Mouse (Mus musculus) left cerebral cortex, adult 11 months (tissue): ENCODE data around the gene Cfap298.

Experiments
- DNase-seq: peaks from one replicate; pipeline ENCODE4 v3.0.0; 2022; ENCODE audit warnings: low spot score

Gene Cfap298

GRCm38 (mm10) chr16:90934687-90935328 lies at the start of gene Cfap298:
Gene Cfap298 (minus strand): TSS chr16:90935114.
- DNase-seq = peak; percentile 85

DNA sequence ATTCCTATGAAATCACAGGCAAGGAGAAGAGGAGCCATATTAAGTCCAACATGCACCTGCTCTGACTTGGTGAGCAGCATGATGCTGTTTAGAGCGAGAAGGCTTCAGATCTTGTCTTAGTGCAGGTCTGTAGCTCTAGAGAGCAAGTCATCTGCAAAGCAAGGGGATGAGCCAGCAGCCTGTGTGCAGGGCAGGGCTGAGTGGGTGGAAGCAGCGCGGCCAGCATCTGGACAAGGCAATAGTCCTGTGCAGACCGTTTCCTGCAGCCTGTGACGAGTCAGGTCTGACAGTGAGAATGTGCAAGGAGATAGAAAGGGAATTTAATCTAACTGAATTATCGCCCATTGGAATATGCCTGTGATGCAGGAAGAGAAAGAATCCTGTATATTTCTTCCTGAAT lies 36.1 kb upstream of the Cfap298 start:
- DNase-seq = no peak

GRCm38 (mm10) chr16:90966241-90966640 lies 31.3 kb upstream of the Cfap298 start:
- DNase-seq = no peak

- DNase-seq = no peak
Observed at GRCm38 (mm10) chr16:90964302-90964701, 29.4 kb upstream of the Cfap298 start.

DNA sequence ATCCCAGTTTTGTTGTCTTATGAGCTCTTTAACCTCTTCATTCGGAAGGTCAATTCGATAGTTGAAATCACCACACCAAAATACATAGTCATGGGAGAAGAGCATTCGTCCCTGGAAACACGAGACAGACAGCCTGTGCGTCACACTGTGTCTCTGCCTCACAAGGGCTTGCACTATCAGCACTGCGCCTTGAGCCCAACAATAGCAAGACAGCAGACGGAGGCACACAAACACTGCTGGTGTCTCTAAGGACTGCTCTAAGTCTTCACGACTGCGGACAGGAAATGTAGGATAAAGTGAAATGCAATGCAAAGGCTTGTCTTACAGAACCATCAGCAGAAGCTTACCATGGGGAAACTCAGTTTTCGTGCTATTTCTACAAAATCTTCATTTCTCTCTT lies 29.0 kb upstream of the Cfap298 start:
- DNase-seq = no peak

DNA sequence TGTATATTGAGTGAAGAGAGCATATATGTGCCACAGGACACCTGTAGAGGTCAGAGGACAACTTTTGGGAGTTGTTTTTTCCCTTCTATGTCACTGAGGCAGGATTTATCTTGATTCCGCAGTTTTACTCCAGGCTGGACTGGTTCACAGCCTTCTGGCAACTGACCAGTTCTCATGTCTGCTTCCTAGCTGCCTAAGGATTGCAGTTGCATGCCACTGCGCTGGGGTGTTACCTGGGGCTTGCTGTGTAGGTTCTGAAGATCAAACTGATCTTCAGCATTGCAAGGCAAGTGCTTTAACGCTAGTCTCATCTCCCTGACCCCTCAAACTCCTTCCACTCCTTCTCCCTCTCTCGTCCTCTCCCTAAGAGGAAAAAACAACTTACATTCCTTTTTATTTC lies 28.3 kb upstream of the Cfap298 start:
- no peak for DNase-seq

- peak; percentile 30 for DNase-seq
Observed at GRCm38 (mm10) chr16:90958301-90959085, 23.6 kb upstream of the Cfap298 start.

GRCm38 (mm10) chr16:90955494-90955893 lies 20.6 kb upstream of the Cfap298 start:
- no peak for DNase-seq

- DNase-seq = no peak
Observed at GRCm38 (mm10) chr16:90953770-90954169, 18.9 kb upstream of the Cfap298 start.

DNA sequence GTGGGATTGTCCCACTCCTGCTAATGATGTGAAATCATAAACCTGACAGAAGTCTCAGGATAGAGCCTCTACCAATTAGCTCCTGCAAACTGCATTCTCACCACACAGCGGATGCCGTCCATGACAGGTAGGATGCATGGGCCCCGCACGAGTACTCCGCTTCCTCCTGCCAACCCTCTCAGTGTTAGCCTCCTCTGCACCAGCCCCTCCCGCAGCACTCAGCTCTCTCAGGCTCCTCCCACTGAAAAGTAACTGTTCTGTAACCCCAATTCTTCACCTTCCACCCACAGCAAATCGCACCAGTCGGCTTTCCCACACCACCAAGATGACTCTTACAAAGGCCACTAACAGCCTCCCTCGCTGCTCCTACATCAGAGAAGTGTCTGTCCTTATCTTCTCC lies 18.2 kb upstream of the Cfap298 start:
- no peak for DNase-seq

DNA sequence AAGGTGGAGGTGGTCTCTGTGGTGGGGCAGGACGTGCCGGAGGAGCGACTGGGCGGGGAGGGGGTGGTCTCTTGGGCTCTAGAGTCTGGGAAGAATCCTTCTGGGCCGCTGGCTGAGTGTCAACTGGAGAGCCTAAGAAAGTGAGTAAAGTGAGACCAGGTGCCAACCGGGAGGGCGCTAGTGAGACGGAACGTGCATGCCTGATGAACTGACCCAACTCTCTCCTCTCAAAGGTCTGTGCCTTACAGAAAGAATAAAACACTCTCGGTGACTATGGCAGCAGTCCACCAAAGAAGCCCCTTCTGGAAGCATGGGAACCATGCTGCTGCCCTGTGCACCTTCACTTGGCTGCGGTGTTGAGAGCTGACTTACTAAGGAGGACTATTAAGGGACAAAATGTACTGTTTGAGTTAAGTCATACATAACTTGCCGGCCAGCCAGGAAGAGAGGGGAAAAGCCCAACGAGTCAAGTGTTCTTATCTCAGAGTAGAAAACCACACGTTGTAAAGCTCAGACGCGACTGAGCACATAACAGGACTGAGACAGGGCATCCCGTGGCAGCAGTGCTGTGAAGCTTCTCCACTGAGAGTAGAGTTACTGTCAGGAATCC lies 15.5 kb upstream of the Cfap298 start:
- DNase-seq = no peak

DNA sequence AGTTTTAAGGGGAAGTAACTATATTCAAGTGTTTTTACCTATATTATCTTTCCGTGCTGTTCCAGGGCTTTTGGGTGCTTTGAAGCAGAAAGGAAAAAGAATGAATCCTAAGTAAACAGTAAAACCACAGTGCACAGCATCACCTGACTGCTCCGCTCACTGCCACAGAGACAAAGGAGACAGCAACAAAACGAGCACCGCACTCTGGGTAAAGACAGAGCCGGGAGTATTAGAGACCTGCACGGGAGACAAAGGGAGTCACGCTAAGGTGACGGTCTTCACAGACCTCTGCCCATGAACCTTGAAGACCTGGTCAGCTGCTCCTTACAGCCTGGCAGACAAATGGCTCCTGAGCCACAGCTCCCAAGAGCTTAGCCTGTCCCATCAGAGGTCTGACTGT lies 12.1 kb upstream of the Cfap298 start:
- DNase-seq = no peak

DNA sequence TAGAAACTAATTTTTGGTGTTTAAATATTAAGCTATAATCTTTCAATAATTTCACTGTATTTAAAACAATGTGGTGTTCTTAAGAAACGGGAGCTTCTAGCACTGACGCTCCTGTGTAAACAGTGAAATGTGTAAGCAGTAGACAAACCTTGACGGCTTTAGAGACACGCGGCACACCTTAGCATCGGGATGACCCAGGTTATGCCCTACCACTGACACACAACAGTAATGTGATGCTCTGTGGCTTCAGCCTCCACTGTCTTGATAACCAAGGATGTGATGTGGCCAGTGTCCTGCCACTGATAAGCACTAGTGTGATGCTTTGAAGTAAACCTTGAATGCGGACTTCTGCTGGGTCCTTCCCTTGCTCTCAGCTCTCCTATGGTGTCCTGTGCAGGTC lies 6.3 kb upstream of the Cfap298 start:
- DNase-seq = no peak

DNA sequence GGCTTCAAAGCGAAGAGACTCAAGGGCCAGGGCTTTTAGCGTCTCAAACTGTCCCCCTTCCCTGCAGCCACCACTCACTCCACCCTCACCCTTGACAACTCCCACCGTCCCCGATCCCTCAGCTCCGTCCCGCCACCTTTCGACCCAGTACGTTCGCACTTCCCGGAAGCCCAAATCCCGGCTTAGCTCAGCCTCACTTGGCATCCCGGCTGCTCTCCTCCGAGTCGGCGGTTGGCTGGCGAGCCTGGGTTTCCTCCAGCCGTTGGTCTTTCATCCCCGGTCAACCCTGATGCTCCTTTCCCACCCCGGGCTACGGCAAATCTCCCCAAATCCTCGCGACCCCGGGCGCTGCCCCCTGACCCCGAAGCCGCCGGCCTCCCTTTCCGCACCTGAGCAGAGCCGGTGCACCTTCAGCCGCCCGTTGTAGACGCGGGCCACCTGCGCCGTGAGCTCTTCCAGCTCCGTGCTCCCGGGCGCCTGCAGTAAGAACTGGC lies 674 bp downstream of the Cfap298 start:
- DNase-seq = no peak

- DNase-seq = no peak
Observed at GRCm38 (mm10) chr16:90933534-90934176, 1.3 kb downstream of the Cfap298 start.

DNA sequence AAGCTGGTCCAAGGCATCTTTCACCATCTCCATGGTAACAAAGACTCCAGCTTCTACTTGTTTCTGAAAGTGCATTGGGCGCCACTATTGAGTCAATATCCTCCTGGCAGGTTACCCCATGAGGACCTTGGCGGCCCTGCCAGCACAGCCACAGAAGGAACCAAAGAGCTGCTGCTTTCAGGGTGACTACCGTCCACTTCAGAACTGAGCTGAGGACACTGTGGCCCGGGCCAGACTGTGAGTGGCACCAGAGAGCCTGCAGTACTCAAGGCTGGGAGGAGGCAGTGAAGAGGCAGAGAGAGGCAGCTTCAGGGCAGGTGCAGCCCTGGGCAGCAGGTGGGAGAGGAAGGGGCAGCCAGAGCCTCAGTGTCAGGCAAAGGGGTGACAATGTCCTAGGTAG lies 7.5 kb downstream of the Cfap298 start:
- DNase-seq = no peak

- DNase-seq = peak; percentile 53
Observed at GRCm38 (mm10) chr16:90925461-90925860, 9.5 kb downstream of the Cfap298 start.

DNA sequence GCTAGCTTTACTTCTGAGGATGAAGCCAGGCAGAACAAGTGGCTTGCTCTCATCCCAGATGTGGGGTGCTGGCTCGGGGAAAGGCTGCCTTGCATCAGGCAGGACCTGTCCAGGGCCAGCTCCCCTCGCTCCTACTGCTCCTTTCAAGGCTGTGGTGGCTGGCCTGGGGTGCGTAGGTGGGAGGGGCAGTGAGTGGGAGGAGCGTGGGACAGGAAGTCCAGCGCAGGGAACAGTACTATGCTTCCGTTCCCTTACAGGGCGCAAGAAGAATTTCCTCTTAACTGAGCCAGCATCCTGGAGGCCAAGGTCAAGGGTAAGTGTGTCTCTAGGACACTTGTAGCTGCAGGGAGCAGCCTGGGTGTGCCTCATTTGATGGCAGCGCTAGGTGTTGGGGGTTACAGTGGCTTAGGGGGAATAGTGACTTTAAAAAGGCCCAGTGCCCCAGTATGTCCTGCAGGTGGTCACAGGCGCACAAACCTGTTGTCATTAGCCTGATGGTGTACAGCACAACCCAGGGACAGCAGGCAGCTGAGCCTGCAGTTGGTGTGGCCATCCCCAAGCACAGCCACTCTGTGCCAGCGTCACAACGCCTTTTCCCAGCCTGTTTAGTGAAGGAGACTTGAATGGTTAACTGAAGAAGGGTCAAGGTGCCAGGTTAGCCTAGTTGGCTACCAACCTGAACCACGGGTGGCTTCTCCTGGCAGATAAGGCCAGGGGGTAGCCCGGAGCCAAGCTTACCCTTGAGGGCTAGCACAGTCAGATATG lies 10.1 kb downstream of the Cfap298 start:
- DNase-seq = no peak

DNA sequence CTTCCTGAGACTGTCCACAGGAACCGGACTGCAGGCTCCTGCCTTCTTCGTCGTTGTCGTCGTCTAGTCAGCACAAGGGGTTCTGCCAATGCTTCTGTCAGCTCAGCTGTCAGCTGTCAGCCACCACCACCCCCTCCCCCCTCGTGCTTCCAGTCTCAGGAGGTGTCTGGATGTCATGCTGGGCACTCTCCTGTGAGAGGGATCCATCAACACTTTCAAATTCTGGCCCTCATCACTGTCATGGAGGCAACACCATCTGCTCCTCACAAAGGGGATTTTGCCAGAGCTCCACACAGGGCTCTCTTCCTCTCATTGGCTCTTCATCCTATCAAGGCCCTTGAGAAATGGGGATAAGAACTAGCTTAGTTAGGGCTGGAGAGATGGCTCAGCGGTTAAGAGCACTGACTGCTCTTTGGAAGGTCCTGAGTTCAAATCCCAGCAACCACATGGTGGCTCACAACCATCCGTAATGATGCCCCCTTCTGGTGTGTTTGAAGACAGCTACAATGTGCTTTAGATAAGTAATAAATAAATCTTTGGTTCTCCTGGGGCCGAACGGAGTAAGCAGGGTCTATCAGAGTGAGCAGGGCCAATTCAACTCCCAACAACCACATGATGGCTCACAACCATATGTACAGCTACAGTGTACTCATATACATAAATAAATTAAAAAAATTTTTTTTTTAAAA lies 13.3 kb downstream of the Cfap298 start:
- no peak for DNase-seq

GRCm38 (mm10) chr16:90917156-90917555 lies 17.8 kb downstream of the Cfap298 start:
- DNase-seq = no peak

GRCm38 (mm10) chr16:90916040-90916481 lies 18.9 kb downstream of the Cfap298 start:
- DNase-seq = no peak
